Mouse (Mus musculus) ES-E14 (cell line): ENCODE results near the gene Yrdc.

Source experiments
- CHD2 ChIP-seq: IDR thresholded peaks from 2 replicates; pipeline ENCODE4 v1.6.1; 2014; ENCODE audit warnings: mild to moderate bottlenecking, low read depth, low read length, inconsistent platforms
- HCFC1 ChIP-seq: IDR thresholded peaks from 2 replicates; pipeline ENCODE4 v1.6.1; 2012; ENCODE audit warnings: low read length, inconsistent platforms, borderline replicate concordance; ENCODE audit not compliant: insufficient read depth
- MAFK ChIP-seq: IDR thresholded peaks from 2 replicates; pipeline ENCODE4 v1.6.1; 2014; ENCODE audit warnings: mild to moderate bottlenecking, low read depth, low read length, inconsistent platforms; ENCODE audit not compliant: insufficient read depth
- ZC3H11A ChIP-seq: IDR thresholded peaks from 2 replicates; pipeline ENCODE4 v1.6.1; 2012; ENCODE audit warnings: low read depth, mild to moderate bottlenecking, inconsistent platforms, low read length, borderline replicate concordance
- ZNF384 ChIP-seq: IDR thresholded peaks from 2 replicates; pipeline ENCODE4 v1.6.1; 2012; ENCODE audit warnings: low read depth, low read length, inconsistent platforms

- TF ChIP-seq MAFK: peak; percentile 80
- TF ChIP-seq CHD2: no peak
- TF ChIP-seq HCFC1: no peak
- TF ChIP-seq ZC3H11A: no peak
- no peak for TF ChIP-seq ZNF384
Observed at GRCm38 (mm10) chr4:124832796-124833195, 17.7 kb upstream of the Yrdc start.
